Mouse (Mus musculus): ENCODE measurements around the gene Spint2.

DNA sequence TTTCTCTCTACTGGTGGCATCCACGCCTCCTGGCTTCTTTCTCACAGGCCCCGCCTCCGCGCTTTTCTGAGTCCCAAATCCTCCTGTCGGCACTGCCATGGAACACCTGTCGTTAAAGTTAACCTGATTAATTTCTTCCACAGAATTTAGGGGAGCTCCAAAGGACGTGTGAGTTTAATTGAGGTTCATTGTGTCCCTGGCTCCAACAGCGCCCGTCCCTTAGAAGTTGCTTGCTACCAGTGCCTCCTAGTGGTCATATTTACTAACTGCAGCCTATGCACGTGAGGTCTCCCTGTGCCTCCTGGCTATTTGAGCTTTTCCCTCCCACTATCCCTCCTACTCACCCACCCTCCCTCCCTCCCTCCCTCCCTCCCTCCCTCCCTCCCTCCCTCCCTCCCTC is 15.3 kb upstream of the Spint2 start:
- TF ChIP-seq CTCF (IDR thresholded peaks at IDR 0.05; ENCODE audit: borderline replicate concordance, control insufficient read depth, extremely low read depth, insufficient read depth, low read length, poor library complexity) (no peak), POLR2A (IDR thresholded peaks at IDR 0.05; ENCODE audit: control insufficient read depth, extremely low read depth, insufficient read depth, low read length, poor library complexity) (no peak)

All from thymus, adult 2 months (tissue).